Mouse (Mus musculus): ENCODE measurements around the gene St8sia1. TPM values are rescaled to one million over a fixed set of nuclear protein-coding genes. Genes with fewer than 3 reads are reported as not detected.

St8sia1 gene
- polyA plus RNA-seq, 1 experiment from 2014 or later = 1.1 TPM

- WGBS = 62% methylated on average over 3 of the region's 3 CpGs
- no peak overlapping the region for H3K4me3 ChIP-seq (ENCODE audit: control insufficient read depth in 1 of 2, insufficient read depth in 1 of 2, low read depth in 1 of 2, low read length in 2 of 2)
- no peaks in the 10 kb centered on the region for H3K4me1 ChIP-seq (ENCODE audit: control insufficient read depth in 2 of 2, insufficient read depth in 2 of 2, low read length in 2 of 2)
- H3K27me3 ChIP-seq (ENCODE audit: control insufficient read depth, insufficient read depth, low read length) = no peaks in the 10 kb centered on the region
- H3K9me3 ChIP-seq (ENCODE audit: control insufficient read depth, low read length) = no peaks in the 10 kb centered on the region
- H3K4me2 ChIP-seq (ENCODE audit: low read length) = no peak overlapping the region
- no peak; the same call in 1 of the 2 replicates for ATAC-seq (ENCODE audit: insufficient number of reproducible peaks, insufficient read depth, low FRiP score, low read depth)
- H3K27ac ChIP-seq (replicated peaks in 1 of 2; ENCODE audit: control insufficient read depth in 1 of 2, insufficient read depth in 1 of 2, low read depth in 2 of 2, low read length in 2 of 2) = no peak overlapping the region
- no peaks in the 10 kb centered on the region for H3K36me3 ChIP-seq (ENCODE audit: control insufficient read depth, insufficient read depth, low read length)
- H3K9ac ChIP-seq (ENCODE audit: low read length) = no peak overlapping the region
These were observed 107.9 kb downstream of the St8sia1 start for GRCm38 (mm10) chr6:142856258-142856874.

- Histone ChIP-seq H3K36me3 (ENCODE audit: control insufficient read depth, insufficient read depth, low read length) (no peaks in the 10 kb centered on the region), H3K4me3 (ENCODE audit: control insufficient read depth in 1 of 2, insufficient read depth in 1 of 2, low read depth in 1 of 2, low read length in 2 of 2) (no peak overlapping the region), H3K27ac (replicated peaks in 1 of 2; ENCODE audit: control insufficient read depth in 1 of 2, insufficient read depth in 1 of 2, low read depth in 2 of 2, low read length in 2 of 2) (no peak overlapping the region), H3K4me1 (ENCODE audit: control insufficient read depth in 2 of 2, insufficient read depth in 2 of 2, low read length in 2 of 2) (no peaks in the 10 kb centered on the region), H3K27me3 (ENCODE audit: control insufficient read depth, insufficient read depth, low read length) (no peaks in the 10 kb centered on the region), H3K9ac (ENCODE audit: low read length) (no peak overlapping the region), H3K9me3 (ENCODE audit: control insufficient read depth, low read length) (no peaks in the 10 kb centered on the region), H3K4me2 (ENCODE audit: low read length) (no peak overlapping the region)
- 84% methylated on average over 5 of the region's 5 CpGs for WGBS
- no peak for ATAC-seq (ENCODE audit: insufficient number of reproducible peaks, insufficient read depth, low FRiP score, low read depth)
These were observed 108.5 kb downstream of the St8sia1 start for GRCm38 (mm10) chr6:142855761-142856160.

- H3K4me1 ChIP-seq (ENCODE audit: control insufficient read depth in 2 of 2, insufficient read depth in 2 of 2, low read length in 2 of 2) = no peaks in the 10 kb centered on the region
- H3K4me3 ChIP-seq (ENCODE audit: control insufficient read depth in 1 of 2, insufficient read depth in 1 of 2, low read depth in 1 of 2, low read length in 2 of 2) = no peak overlapping the region
- WGBS = 79% methylated on average over 6 of the region's 6 CpGs
- no peak overlapping the region for H3K4me2 ChIP-seq (ENCODE audit: low read length)
- no peak overlapping the region for H3K27ac ChIP-seq (replicated peaks in 1 of 2; ENCODE audit: control insufficient read depth in 1 of 2, insufficient read depth in 1 of 2, low read depth in 2 of 2, low read length in 2 of 2)
- H3K9me3 ChIP-seq (ENCODE audit: control insufficient read depth, low read length) = no peaks in the 10 kb centered on the region
- no peak overlapping the region for H3K9ac ChIP-seq (ENCODE audit: low read length)
- H3K36me3 ChIP-seq (ENCODE audit: control insufficient read depth, insufficient read depth, low read length) = no peaks in the 10 kb centered on the region
- H3K27me3 ChIP-seq (ENCODE audit: control insufficient read depth, insufficient read depth, low read length) = no peaks in the 10 kb centered on the region
- ATAC-seq (ENCODE audit: insufficient number of reproducible peaks, insufficient read depth, low FRiP score, low read depth) = no peak
These were observed 111.6 kb downstream of the St8sia1 start for GRCm38 (mm10) chr6:142852419-142853377.

- no peak for ATAC-seq (ENCODE audit: insufficient number of reproducible peaks, insufficient read depth, low FRiP score, low read depth)
- H3K27me3 ChIP-seq (ENCODE audit: control insufficient read depth, insufficient read depth, low read length) = no peaks in the 10 kb centered on the region
- H3K4me2 ChIP-seq (ENCODE audit: low read length) = no peak overlapping the region
- no peak overlapping the region for H3K27ac ChIP-seq (replicated peaks in 1 of 2; ENCODE audit: control insufficient read depth in 1 of 2, insufficient read depth in 1 of 2, low read depth in 2 of 2, low read length in 2 of 2)
- no peak overlapping the region for H3K9ac ChIP-seq (ENCODE audit: low read length)
- no peaks in the 10 kb centered on the region for H3K4me1 ChIP-seq (ENCODE audit: control insufficient read depth in 2 of 2, insufficient read depth in 2 of 2, low read length in 2 of 2)
- H3K9me3 ChIP-seq (ENCODE audit: control insufficient read depth, low read length) = no peaks in the 10 kb centered on the region
- H3K4me3 ChIP-seq (ENCODE audit: control insufficient read depth in 1 of 2, insufficient read depth in 1 of 2, low read depth in 1 of 2, low read length in 2 of 2) = no peak overlapping the region
- no peaks in the 10 kb centered on the region for H3K36me3 ChIP-seq (ENCODE audit: control insufficient read depth, insufficient read depth, low read length)
- 76% methylated on average over 8 of the region's 8 CpGs for WGBS
These were observed 113.8 kb downstream of the St8sia1 start for GRCm38 (mm10) chr6:142850436-142850835.

- WGBS = 44% methylated on average over 5 of the region's 5 CpGs
- no peaks in the 10 kb centered on the region for H3K4me1 ChIP-seq (ENCODE audit: control insufficient read depth in 2 of 2, insufficient read depth in 2 of 2, low read length in 2 of 2)
- H3K9ac ChIP-seq (ENCODE audit: low read length) = no peak overlapping the region
- H3K27me3 ChIP-seq (ENCODE audit: control insufficient read depth, insufficient read depth, low read length) = no peaks in the 10 kb centered on the region
- no peak overlapping the region for H3K4me2 ChIP-seq (ENCODE audit: low read length)
- no peaks in the 10 kb centered on the region for H3K9me3 ChIP-seq (ENCODE audit: control insufficient read depth, low read length)
- H3K27ac ChIP-seq (replicated peaks in 1 of 2; ENCODE audit: control insufficient read depth in 1 of 2, insufficient read depth in 1 of 2, low read depth in 2 of 2, low read length in 2 of 2) = no peak overlapping the region
- no peak for ATAC-seq (ENCODE audit: insufficient number of reproducible peaks, insufficient read depth, low FRiP score, low read depth)
- H3K36me3 ChIP-seq (ENCODE audit: control insufficient read depth, insufficient read depth, low read length) = no peaks in the 10 kb centered on the region
- H3K4me3 ChIP-seq (ENCODE audit: control insufficient read depth in 1 of 2, insufficient read depth in 1 of 2, low read depth in 1 of 2, low read length in 2 of 2) = no peak overlapping the region
These were observed 114.9 kb downstream of the St8sia1 start for GRCm38 (mm10) chr6:142849326-142849725.

- no peak overlapping the region for H3K4me3 ChIP-seq (ENCODE audit: control insufficient read depth in 1 of 2, insufficient read depth in 1 of 2, low read depth in 1 of 2, low read length in 2 of 2)
- WGBS = 60% methylated on average over 8 of the region's 8 CpGs
- ATAC-seq (ENCODE audit: insufficient number of reproducible peaks, insufficient read depth, low FRiP score, low read depth) = no peak
These were observed 116.2 kb downstream of the St8sia1 start for GRCm38 (mm10) chr6:142847914-142848674.

GRCm38 (mm10) chr6:142846855-142847254, 117.4 kb downstream of the St8sia1 start:
- no peaks in the 10 kb centered on the region for H3K27me3 ChIP-seq (ENCODE audit: control insufficient read depth, insufficient read depth, low read length)
- no peak for ATAC-seq (ENCODE audit: insufficient number of reproducible peaks, insufficient read depth, low FRiP score, low read depth)
- 85% methylated on average over 4 of the region's 4 CpGs for WGBS

More at GRCm38 (mm10) chr6:142847914-142848674, 116.2 kb downstream of the St8sia1 start:
- Histone ChIP-seq H3K4me1 (ENCODE audit: control insufficient read depth in 2 of 2, insufficient read depth in 2 of 2, low read length in 2 of 2) (no peaks in the 10 kb centered on the region), H3K36me3 (ENCODE audit: control insufficient read depth, insufficient read depth, low read length) (no peaks in the 10 kb centered on the region), H3K9me3 (ENCODE audit: control insufficient read depth, low read length) (no peaks in the 10 kb centered on the region), H3K9ac (ENCODE audit: low read length) (no peak overlapping the region), H3K27me3 (ENCODE audit: control insufficient read depth, insufficient read depth, low read length) (no peaks in the 10 kb centered on the region), H3K27ac (replicated peaks in 1 of 2; ENCODE audit: control insufficient read depth in 1 of 2, insufficient read depth in 1 of 2, low read depth in 2 of 2, low read length in 2 of 2) (no peak overlapping the region), H3K4me2 (ENCODE audit: low read length) (no peak overlapping the region)

More at GRCm38 (mm10) chr6:142846855-142847254, 117.4 kb downstream of the St8sia1 start:
- no peak overlapping the region for H3K27ac ChIP-seq (replicated peaks in 1 of 2; ENCODE audit: control insufficient read depth in 1 of 2, insufficient read depth in 1 of 2, low read depth in 2 of 2, low read length in 2 of 2)
- no peaks in the 10 kb centered on the region for H3K4me1 ChIP-seq (ENCODE audit: control insufficient read depth in 2 of 2, insufficient read depth in 2 of 2, low read length in 2 of 2)
- H3K36me3 ChIP-seq (ENCODE audit: control insufficient read depth, insufficient read depth, low read length) = no peaks in the 10 kb centered on the region
- H3K9ac ChIP-seq (ENCODE audit: low read length) = no peak overlapping the region
- no peak overlapping the region for H3K4me2 ChIP-seq (ENCODE audit: low read length)
- H3K4me3 ChIP-seq (ENCODE audit: control insufficient read depth in 1 of 2, insufficient read depth in 1 of 2, low read depth in 1 of 2, low read length in 2 of 2) = no peak overlapping the region
- no peaks in the 10 kb centered on the region for H3K9me3 ChIP-seq (ENCODE audit: control insufficient read depth, low read length)
